In genomic region chr5:139832125-139832524, GRCm38 (mm10) we compare ENCODE assay signal across 30 mouse cellular contexts. TPM values are rescaled to one million over a fixed set of nuclear protein-coding genes. Genes with fewer than 3 reads are reported as not detected.
"Had no signal": no experiment of that assay in that cellular context is flagged by ENCODE, and none has a peak within 500 bp of the region (broad histone marks: within the 10 kb centered on the region; RNA-seq: fewer than 3 reads in every experiment).

No protein-coding gene starts in this region.

- DNase-seq: kidney, adult 18-20 months; kidney, adult 9 months; kidney, postnatal 14 days; kidney, postnatal 4 days; liver; liver, postnatal 0 days; lung, embryonic 14.5 days; thymus, adult 2 months; thymus, postnatal 14 days had no signal

- H3K9me3 ChIP-seq: limb, embryonic 10.5 days; limb, embryonic 13.5 days; midbrain, embryonic 12.5 days; midbrain, embryonic 15.5 days; neural tube, embryonic 13.5 days had no signal

- H3K4me2 ChIP-seq: limb, embryonic 13.5 days; lung, embryonic 14.5 days; midbrain, embryonic 12.5 days; midbrain, embryonic 15.5 days; neural tube, embryonic 13.5 days had no signal

- H3K27ac ChIP-seq: limb, embryonic 10.5 days; limb, embryonic 13.5 days; liver, embryonic 14.5 days; macrophage; midbrain, embryonic 12.5 days; midbrain, embryonic 15.5 days; neural tube, embryonic 13.5 days had no signal

- H3K4me3 ChIP-seq: limb, embryonic 10.5 days; limb, embryonic 13.5 days; midbrain, embryonic 12.5 days; midbrain, embryonic 15.5 days; myocyte; neural tube, embryonic 13.5 days had no signal

- H3K36me3 ChIP-seq: limb, embryonic 10.5 days; limb, embryonic 13.5 days; midbrain, embryonic 12.5 days; midbrain, embryonic 15.5 days; neural tube, embryonic 13.5 days had no signal

- H3K27me3 ChIP-seq: limb, embryonic 13.5 days; midbrain, embryonic 15.5 days had no signal

- ATAC-seq: intestine, embryonic 16.5 days; liver, postnatal 0 days; lung, postnatal 0 days; midbrain, embryonic 15.5 days had no signal

- H3K4me1 ChIP-seq: limb, embryonic 10.5 days; limb, embryonic 13.5 days; midbrain, embryonic 12.5 days; midbrain, embryonic 15.5 days; neural tube, embryonic 13.5 days had no signal

- H3K9ac ChIP-seq: limb, embryonic 13.5 days; liver, embryonic 14.5 days; liver, postnatal 0 days; lung, embryonic 14.5 days; midbrain, embryonic 12.5 days; midbrain, embryonic 15.5 days; neural tube, embryonic 13.5 days had no signal

RNA-seq across cellular contexts. Expression of gene Gm26938, which starts 5.9 kb away (rescaled TPM):
- total RNA-seq: layer of hippocampus, adult 18-20 months; layer of hippocampus, postnatal 14 days; left cerebral cortex, adult 8-10 months; left cerebral cortex, postnatal 14 days; megakaryocyte-erythroid progenitor cell, adult 5-6 weeks; monocyte, adult 5-6 weeks; neutrophil, adult 5-6 weeks had no signal
- polyA plus RNA-seq: intestine, embryonic 16.5 days; limb, embryonic 10.5 days; limb, embryonic 13.5 days; liver, embryonic 14.5 days; liver, postnatal 0 days; lung, embryonic 14.5 days; lung, postnatal 0 days; macrophage; midbrain, embryonic 12.5 days; midbrain, embryonic 15.5 days; myocyte; neural tube, embryonic 13.5 days; small intestine, adult 2 months; spleen, adult 2 months; stomach, embryonic 16.5 days; testis, adult 2 months; thymus, adult 2 months had no signal

RNA-seq across cellular contexts. Expression of gene Tmem184a, which starts 12.4 kb away (rescaled TPM):
- total RNA-seq: neutrophil, adult 5-6 weeks had no signal
- polyA plus RNA-seq: macrophage had no signal
